Mouse (Mus musculus): ENCODE measurements around the gene Sbk1.
A peak's percentile ranks its signal among the peaks of the same experiment; 100 is the strongest.

The Sbk1 gene

DNA sequence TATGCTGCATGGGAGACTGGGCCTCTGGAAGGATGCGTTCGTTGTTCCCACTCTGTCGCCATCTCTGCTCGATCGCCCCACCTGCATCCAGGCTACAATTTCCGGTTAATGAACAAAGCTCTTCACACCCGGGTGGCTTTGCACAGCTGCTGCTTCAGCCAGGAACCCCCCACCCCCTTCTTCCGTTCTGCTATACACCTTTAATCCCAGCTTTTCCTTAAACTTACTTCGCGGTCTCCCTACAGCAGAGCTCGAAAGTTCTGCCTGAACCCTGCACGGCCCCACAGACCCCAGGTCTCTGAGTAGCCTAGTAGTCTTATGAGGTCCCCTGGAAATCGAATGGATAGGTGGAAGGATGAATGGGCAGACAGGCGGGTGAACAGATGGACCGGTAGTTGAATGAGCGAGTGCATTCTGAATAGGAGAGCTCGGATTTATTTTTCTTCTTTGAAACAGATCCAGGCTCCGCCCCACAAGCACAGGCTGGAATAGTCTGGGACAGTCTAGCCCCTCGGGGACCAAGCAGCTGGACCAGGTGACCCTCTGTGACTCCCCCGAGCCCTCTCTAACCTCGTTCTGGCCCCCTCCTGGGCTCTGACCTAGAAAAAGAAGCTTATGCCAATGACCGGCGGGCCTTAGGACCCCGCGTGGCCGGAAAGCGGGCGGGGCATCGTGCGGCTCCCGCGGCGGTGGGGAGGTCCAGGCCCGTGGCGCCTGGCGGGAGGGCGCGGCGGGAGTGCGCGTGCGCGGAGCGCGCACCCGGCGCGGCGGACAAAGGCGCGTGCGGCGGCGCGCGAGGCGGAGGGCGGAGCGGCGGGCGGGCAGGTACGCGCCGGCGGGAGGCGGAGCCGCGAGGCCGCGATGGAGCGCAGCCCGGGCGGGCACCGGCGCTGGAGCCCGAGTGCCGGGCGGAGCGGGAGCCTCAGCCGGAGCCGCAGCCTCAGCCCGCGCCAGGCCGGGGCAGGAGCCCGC lies at the start of gene Sbk1:
Sbk1 (plus strand) TSS at position 908 of the 972 bp plus-strand sequence.
- DNase-seq (ENCODE audit: low read depth, low spot score): peak; percentile 94

DNA sequence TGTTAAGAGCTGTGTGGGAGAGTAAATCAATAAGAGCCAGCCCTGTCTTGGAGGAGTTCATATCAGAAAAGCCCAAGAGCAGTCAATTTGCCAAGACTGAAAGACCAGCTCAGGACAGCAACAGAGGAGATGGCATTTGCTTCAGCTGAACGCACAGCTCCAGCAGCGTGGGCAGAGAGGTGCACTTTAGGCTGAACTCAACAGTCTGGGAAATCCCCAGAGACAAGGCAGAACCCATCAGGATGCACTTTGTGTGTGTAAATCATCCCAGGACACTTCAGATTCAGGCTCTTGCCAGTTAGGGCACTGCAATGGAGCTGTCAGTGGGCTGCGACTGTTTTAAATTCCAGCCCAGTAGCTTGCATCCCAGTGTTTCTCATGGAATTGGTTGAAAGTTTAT lies 49.7 kb upstream of the Sbk1 start:
- DNase-seq (ENCODE audit: low read depth, low spot score): peak; percentile 60

DNA sequence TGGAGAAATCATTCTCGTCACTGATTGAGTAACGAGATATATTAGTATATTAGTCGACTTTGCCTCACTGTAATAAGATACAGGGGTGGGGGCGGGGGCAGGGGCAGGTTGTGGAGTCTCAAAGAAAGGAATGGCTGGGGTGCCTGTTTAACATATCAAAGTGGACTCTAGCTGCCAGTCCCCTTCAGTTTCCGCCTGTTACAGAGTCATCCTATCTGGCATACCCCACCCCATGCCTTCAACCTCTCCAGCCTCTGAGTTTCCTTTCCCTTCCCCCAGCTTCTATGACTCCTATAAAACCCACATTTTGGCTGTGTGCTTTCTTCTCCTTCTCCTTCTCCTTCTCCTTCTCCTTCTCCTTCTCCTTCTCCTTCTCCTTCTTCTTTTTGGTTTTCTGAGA lies 46.3 kb upstream of the Sbk1 start:
- no peak for DNase-seq (ENCODE audit: low read depth, low spot score)

DNA sequence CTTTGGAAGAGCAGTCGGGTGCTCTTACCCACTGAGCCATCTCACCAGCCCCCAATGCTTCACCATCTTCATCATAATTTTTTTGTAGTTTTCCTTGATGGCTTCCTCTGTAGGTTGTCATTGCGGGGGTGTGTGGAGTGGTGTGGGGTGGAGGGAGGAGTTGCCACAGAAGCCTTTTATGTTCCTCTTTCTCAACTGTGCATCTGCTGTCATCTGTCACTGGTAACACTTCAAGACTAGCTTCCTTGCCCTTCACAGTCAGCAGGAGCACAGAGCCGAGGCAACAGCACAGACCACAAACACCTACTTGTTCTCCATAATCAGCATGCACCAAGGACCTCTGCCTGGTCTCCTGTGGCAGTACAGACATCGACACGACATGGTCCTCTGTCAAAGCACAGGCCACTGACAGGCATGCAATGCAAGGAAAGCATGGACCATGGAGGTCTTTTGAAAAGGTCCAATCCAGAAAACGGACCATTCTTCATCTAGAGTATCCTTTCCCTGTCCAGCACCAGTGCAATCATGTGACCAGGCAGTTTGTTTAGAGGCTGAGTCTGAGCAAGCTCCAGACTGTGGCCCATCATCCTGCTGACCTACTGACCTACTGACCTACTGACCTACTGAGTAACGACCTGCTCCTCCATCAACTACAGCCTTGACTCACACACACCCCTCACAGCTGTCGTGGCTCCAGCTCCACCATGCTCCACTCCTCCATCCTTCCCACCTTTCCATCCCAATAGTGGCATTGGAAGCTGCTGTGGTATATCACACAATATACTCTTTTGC lies 41.9 kb upstream of the Sbk1 start:
- DNase-seq (ENCODE audit: low read depth, low spot score): peak; percentile 47

DNA sequence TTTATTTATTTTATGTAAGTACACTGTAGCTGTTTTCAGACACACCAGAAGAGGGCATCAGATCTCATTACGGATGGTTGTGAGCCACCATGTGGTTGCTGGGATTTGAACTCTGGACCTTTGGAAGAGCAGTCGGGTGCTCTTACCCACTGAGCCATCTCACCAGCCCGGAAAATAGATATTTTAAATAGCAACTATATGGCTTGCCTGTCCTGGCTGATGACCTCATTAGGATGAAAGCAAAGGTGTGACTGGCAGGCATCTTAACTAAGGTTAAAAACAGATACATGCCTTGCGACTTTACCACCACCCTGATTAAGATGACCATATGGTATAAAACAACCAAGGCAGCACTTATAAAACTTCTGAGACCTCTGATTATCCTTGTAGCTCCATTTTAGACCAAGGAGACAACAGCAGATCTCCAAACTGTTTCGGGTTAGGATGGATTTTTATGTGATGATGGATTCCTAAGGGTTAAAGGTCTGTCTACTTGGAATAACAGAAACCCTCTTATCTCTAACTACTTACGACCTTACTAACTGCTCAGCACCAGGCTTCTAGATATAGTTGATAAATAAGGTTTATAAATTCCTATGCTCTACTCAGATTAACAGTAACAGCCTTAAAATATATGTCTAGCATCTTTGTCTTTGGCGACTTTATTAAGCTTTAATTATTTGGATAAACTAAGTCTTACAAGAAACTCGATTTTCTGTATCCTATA lies 39.9 kb upstream of the Sbk1 start:
- no peak for DNase-seq (ENCODE audit: low read depth, low spot score)

DNA sequence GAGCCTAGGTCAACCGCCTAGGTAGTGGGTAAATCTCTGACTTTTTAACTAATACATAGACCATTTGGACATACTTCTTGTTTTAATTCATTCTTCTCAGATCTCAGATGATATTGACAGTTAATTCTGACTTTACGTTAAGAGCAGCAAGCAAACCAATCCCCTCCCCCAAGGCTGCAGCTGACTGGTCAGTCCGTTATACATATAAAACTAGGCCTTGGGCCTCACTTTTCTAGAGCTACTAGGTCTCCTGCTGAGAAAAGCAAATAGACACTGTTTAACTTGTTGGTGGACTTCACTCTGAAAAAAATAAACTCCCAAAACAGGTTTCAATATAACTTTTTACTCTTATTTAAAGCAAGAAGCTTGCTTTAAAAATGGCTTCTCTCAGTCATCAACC lies 37.8 kb upstream of the Sbk1 start:
- no peak for DNase-seq (ENCODE audit: low read depth, low spot score)

DNA sequence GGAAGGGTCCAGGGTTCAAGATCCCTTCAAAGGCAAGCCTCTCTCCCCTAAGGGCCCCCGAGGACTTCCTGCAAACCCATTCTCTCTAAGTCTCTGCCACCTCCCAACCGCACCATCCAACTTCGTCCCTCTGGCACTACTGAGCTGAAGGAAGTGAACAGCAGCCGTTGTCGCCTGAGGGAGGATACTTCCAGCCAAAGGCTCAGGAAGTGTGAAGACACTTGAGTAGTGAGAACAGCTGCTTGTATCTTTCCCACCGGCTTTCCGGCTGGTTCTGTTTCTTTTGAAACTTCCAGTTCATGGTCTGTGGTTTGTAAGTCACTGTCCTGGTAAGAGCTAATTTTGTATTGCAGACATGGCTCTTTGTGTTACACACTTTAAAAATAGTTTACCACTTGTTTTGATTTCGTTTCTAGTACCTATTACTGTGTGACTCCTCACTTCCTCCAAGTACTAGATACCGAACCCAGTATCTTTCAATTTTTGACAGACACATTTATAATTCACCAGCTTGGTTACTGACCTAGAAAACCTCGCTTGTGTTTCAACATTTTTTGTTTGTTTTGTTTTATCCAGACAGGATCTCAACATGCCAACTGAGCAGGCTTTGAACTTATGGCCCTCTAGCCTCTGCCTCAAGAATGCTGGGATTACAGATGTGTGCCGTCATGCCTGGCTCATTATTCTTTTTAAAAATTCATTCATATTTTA lies 36.2 kb upstream of the Sbk1 start:
- DNase-seq (ENCODE audit: low read depth, low spot score): peak; percentile 35

DNA sequence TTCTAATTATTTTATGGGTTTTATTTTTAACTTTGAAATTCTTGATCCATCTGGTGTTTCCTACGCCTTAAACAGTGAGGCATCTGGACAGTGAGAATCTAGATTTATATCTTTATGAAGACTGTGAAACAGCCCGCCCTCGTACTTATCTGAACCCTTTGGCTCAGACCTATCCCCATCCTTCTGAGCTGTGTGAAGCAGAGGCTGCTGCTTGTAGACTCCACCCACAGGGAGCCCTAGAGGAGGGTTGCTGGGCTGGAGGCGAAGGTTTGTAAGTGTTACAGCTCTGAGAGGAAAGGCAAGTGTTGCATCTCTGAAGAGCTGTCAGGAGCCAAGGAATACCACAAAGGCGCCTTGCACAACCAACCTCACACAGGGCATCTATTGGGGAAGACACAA lies 35.6 kb upstream of the Sbk1 start:
- DNase-seq (ENCODE audit: low read depth, low spot score): peak; percentile 18

DNA sequence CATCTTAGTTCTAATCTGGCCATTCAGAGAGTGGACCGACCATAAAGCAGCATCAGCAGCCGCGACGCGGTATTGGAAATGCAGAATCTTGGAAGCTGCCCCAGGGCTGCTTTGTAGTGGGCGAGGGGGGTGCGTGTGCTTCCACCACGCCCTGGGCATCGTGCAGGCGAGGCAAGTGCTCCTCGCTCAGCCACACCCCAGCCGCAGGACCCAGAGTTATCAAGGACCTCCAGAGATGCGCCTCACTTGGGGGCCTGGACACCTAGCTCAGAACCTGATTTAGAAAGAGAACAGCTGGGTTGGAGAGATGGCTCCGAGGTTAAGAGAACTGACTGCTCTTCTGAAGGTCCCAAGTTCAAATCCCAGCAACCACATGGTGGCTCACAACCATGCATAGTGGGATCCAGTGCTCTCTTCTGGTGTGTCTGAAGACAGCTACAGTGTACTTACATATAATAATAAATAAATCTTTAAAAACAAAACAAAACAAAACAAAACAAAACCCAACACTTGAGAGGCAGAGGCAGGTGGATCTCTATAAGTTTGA lies 31.5 kb upstream of the Sbk1 start:
- no peak for DNase-seq (ENCODE audit: low read depth, low spot score)

DNA sequence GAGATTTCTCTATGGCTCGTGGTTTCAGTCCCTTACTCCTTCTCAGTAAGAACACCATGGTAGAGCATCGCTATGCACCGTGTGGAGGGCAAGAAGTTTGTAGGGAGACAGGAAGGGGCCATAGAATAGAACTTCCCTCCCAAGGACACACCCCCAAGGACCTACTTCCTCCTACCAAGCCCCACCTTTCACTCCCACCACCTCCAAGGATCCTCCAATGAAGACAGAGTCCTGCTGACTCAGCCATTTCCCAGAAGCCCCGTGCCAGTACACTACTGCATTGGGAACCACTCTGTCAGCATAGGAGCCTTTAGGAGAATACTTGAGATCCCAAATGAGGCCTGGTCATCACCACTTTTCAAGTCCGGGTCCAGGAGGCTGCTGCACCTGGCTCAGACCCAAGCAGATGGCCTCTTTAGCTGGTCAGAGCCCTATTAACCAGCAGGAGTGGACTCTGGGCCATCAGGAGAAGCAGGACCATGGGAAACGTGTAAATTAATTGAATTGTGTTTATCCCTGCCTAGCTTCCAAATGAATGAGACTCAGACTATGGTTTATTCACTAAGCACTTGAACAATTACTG lies 28.2 kb upstream of the Sbk1 start:
- DNase-seq (ENCODE audit: low read depth, low spot score): no peak

DNA sequence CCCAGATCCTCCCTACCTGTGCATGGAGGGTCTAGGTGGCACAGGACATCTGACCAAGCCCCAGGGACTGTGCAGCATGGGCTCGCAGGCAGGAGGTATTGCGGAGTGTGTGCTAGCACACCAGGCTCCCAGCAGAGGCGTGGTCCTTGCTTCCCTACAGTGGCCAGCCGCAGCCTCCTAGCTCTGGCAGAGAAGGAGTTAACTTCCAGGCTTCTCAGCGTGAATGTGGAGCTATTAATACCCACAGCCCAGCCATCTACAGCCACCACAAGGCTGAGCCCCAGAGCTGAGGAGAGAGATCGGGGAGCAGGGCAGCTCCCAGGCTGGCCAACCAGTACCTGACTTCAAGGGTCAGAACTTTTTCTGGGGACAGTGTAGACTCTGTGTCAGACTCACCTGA lies 24.3 kb upstream of the Sbk1 start:
- DNase-seq (ENCODE audit: low read depth, low spot score): no peak

DNA sequence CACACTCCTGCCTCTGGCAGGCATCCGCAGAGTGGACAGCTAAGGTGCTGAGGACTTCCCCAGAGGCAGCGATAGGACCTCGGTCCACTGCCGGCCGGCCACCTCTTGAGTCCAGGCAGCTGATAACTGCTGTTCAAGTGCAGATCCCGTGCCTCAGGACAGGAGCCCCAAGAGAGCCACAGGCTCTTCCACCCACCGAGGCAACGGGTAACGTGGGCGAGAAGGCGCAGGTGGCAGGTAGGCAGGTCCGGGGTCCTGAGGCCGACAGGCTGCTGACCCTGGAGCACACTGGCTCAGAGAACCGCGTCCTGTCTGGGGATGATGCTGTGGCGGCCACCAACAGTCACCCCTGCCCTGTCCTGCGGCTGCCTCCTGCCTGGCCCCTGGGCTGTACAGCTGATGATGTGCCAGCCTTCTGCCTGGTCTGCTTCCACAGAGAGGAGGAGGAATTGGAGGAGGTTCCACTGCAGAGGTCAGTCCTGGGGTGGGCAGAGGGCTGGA lies 23.7 kb upstream of the Sbk1 start:
- DNase-seq (ENCODE audit: low read depth, low spot score): no peak

DNA sequence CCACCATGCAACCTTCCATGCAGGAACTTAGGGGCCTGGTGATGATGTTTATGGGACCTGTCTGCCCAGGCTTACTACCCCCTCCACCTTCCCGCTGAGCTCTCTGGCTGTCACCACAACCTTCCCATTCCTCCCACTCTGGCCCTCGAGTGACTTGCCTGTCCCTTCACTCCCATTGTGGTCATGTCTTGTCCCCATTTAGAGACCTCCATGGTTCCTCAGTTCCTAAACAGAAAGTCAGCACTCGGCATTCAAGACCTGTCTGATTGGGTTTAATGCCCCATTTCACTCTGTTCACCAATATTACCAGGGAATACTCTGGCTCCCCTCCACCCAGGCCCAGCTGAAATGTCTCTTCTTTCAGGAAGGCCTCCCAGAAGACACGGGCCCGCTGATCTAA lies 23.3 kb upstream of the Sbk1 start:
- DNase-seq (ENCODE audit: low read depth, low spot score): no peak

DNA sequence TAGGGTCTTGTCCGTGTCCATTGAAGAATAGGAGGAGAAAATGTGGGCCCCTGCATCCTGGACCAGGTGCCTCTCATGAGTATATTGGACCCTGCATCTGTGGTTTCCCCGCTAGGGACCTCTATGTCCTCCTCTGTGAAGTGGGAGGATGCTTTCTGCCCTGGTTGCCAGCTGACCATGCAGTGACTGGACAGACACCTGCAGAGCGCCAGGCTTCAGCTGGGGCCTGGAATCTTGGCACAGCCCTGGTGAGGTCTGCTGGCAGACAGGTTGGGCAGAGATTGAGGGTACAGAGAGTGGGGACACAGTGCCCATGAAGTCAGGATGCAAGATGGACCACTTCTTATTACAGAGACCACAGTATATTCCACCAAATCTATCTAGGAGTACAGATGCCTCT lies 22.4 kb upstream of the Sbk1 start:
- DNase-seq (ENCODE audit: low read depth, low spot score): no peak

DNA sequence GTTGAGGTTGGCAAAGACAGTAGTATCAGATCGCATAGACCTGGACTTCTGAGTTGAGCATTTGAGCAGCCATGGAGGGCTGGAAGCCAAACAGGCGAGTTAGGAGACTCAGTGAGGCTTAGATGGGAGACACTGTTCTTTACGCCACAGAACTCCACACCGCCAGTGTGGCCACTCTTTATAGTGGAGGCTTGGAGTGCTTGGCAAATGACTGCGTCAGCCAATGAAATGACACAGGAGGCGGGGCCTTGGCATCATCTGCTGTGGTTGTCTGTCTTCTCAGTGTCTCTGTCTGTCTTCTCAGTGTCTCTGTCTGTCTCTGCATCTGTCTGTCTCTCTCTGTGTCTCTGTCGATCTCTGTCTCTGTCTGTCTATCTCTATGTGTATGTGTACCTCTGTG lies 21.9 kb upstream of the Sbk1 start:
- no peak for DNase-seq (ENCODE audit: low read depth, low spot score)

DNA sequence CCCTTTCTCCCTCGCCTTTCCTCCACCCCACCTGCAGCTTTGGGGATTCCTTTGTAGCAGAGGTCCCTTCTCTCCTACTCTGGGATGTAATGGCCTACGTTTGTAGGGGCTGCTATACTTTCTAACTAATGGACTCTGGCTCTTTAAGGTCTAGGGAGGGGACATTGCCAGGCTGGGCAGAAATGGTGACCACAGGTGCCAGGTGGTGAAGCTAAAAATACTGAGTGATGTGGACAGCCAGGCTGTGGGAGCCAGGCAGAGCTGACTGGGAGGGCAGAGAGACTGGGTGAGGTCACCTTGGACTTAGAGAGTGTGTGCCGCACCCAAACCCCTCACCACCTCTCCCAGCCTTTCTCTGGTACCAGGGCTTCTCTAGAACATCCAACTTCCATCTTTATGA lies 20.7 kb upstream of the Sbk1 start:
- no peak for DNase-seq (ENCODE audit: low read depth, low spot score)

DNA sequence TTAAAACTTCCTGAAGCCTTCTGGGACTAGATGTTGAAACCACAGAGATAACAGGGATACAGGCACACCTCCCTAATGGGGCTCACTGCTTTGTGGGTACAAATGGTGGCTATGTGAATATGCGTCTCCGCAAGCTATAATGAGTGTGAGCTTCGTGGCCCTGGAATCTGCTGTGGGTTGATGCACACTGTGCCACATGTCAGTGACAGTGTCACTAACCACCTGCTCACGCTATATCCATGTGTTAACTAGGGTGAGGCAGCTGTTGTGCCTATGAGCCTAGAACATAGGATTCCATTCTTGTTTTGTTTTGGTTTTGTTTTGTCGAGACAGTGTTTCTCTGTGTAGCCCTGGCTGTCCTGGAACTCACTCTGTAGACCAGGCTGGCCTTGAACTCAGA lies 20.2 kb upstream of the Sbk1 start:
- no peak for DNase-seq (ENCODE audit: low read depth, low spot score)

DNA sequence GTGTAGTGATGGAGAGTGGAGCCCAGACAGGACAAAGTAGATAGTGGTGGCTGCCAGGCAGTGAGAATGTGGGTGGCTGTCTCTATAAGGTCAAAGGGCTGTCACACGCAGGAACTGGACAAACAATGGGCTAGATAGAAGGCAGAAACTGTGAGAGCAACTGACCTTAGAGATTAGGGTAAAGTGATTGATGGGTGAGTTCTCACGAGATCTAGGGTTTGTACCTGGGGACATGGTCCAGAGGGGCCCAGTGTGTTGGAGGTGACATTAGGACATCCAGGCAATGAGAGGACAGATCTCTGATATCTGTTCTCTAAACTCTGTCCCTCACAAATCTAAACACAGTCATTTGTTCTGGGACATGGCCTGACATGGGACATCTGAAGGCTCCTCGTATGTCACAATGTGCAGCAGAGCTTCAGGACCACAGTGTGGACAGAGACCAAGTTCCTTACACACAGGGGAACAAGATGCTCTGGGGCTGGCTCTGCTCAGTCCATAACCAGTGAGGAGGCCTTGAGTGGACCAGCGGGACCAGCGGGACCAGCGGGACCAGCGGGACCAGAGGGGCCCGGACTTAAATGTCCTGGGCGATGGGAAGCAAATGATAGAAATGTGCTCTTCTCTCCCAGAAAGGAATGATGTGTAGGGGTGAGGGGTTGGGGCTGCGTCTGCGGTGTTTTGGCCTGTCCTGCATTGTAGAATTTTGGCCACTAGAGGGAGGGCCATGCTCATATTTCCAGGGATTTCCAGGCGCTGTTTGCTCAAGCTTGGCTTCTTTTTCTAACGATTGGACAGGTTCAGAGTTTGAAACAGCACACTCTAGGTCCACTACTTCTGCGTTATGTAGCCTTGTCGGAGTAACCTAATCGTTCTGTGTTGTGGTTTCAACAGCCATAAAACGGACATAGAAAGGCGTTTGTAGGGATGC lies 11.9 kb upstream of the Sbk1 start:
- peak; percentile 86 for DNase-seq (ENCODE audit: low read depth, low spot score)

DNA sequence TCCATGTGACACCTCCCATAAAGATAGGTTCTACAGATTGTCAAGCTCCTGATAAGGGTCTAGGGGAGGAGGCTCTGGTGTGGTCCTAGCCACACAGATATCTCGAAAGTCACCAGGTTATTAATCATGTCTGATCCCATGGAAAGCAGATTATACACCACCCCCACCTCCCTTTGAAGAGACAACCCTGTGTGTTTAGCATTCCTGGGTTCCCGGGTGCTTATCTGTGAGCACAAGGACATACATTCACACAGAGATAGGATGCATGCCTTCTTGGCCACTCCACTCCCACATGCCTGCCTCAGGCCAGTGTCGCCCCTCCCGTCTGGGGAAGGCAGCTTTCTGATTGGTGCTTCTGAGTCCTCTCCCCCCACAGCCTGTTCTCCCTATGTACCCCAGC lies 10.6 kb upstream of the Sbk1 start:
- DNase-seq (ENCODE audit: low read depth, low spot score): no peak

DNA sequence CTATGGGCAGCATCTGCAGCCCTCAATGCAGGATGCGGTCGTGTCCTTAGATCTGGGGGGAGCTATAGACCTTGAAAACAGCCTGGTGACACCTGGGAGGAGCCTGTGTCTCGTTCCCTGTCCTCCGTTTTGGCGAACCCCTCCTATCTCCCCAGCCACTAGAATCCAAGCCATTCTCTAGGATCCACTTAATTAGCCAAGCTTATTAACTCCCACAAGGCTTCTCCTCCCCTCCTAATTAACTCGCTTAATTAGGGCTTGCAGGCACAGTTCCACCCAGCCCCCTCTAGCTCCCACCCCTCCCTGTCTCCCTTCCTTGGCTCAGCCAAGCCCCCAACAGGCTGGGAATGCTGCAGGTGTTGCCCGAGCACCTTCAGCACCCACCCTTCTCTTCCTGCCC lies 8.5 kb upstream of the Sbk1 start:
- DNase-seq (ENCODE audit: low read depth, low spot score): no peak

Measured in CD4-positive, CD25-positive, alpha-beta regulatory T cell, adult 2 months (primary cell).